Mouse (Mus musculus) mouse embryonic stem cell (cell line): ENCODE measurements at regions not wholly inside any gene's neighbourhood (a gene's known extent, or its start where the extent isn't known, plus 50 kb on each side); places are given as distances from the start of the nearest gene placed in this dataset.

ENCODE experiments used
- in situ Hi-C, 2 experiments: fragments of 300-500 bp; cut with MboI; formaldehyde crosslinking; loops; 1 replicate in 1 of 2; 3 replicates in 1 of 2; pipeline ENCODE4 v1.14.3; 2019 to 2020; ENCODE audit warnings: low sequenced_read_pairs in 2 of 2, low pct_unique_long_range_greater_than_20kb in 1 of 2, mixed read lengths in 1 of 2; ENCODE audit not compliant: unreplicated experiment in 1 of 2

GRCm38 (mm10) chr1:61157271-61157670 is 179.5 kb downstream of the Icos start:
- in situ Hi-C loops, result no loop called here

- in situ Hi-C loops, result no loop called here
These were observed 182.8 kb downstream of the Icos start for GRCm38 (mm10) chr1:61160505-61160904.

- in situ Hi-C loops, result no loop called here
These were observed 186.5 kb downstream of the Icos start for GRCm38 (mm10) chr1:61164271-61164670.

GRCm38 (mm10) chr1:61171941-61172340 is 194.2 kb downstream of the Icos start:
- in situ Hi-C loops, result no loop called here

GRCm38 (mm10) chr1:61172946-61173345 is 195.2 kb downstream of the Icos start:
- in situ Hi-C loops, result no loop called here

GRCm38 (mm10) chr1:61175239-61175638 is 197.5 kb downstream of the Icos start:
- in situ Hi-C loops, result no loop called here

- in situ Hi-C loops, result no loop called here
These were observed 201.7 kb downstream of the Icos start for GRCm38 (mm10) chr1:61179461-61179860.

- in situ Hi-C loops, result no loop called here
These were observed 203.5 kb downstream of the Icos start for GRCm38 (mm10) chr1:61181099-61181821.

GRCm38 (mm10) chr1:61187381-61188100 is 209.8 kb downstream of the Icos start:
- in situ Hi-C loops, result no loop called here

- in situ Hi-C loops, result no loop called here
These were observed 213.2 kb downstream of the Icos start for GRCm38 (mm10) chr1:61190921-61191320.

GRCm38 (mm10) chr1:61198549-61199062 is 220.9 kb downstream of the Icos start:
- in situ Hi-C loops, result no loop called here

- in situ Hi-C loops, result no loop called here
These were observed 223.3 kb downstream of the Icos start for GRCm38 (mm10) chr1:61201006-61201405.

GRCm38 (mm10) chr1:61202079-61202478 is 224.4 kb downstream of the Icos start:
- in situ Hi-C loops, result no loop called here

- in situ Hi-C loops, result no loop called here
These were observed 225.4 kb downstream of the Icos start for GRCm38 (mm10) chr1:61203170-61203569.

- in situ Hi-C loops, result no loop called here
These were observed 225.9 kb downstream of the Icos start for GRCm38 (mm10) chr1:61203612-61204011.

- in situ Hi-C loops, result no loop called here
These were observed 227.4 kb downstream of the Icos start for GRCm38 (mm10) chr1:61205137-61205536.

GRCm38 (mm10) chr1:61206861-61207380 is 229.2 kb downstream of the Icos start:
- in situ Hi-C loops, result no loop called here

- in situ Hi-C loops, result no loop called here
These were observed 230.7 kb downstream of the Icos start for GRCm38 (mm10) chr1:61208386-61208785.

GRCm38 (mm10) chr1:61221131-61221530 is 243.4 kb downstream of the Icos start:
- in situ Hi-C loops, result no loop called here

- in situ Hi-C loops, result no loop called here
These were observed 251.2 kb downstream of the Icos start for GRCm38 (mm10) chr1:61228942-61229341.
